Mouse (Mus musculus): ENCODE data around the gene Prpf18. TPM values are rescaled to one million over a fixed set of nuclear protein-coding genes. Genes with fewer than 3 reads are reported as not detected.
"Not testable (repeated sequence)": the region's sequence is repeated elsewhere in the genome, so short reads cannot be mapped to it uniquely, and the experiment has no call there.

Gene Prpf18
- total and polyA plus RNA-seq, 2 experiments from 2014 or later, result 31.4 to 43.0 TPM

- Histone ChIP-seq H3K4me2 (ENCODE audit: low read depth) (no peak overlapping the region), H3K27ac (ENCODE audit: low read depth, low read length) (no peak overlapping the region), H3K36me3 (ENCODE audit: insufficient read depth) (peaks cover 39% of the 10 kb centered on the region), H3K27me3 (ENCODE audit: insufficient read depth, low read length) (no peaks in the 10 kb centered on the region), H3K9ac (no peak overlapping the region), H3K4me3 (ENCODE audit: low read depth, low read length) (no peak overlapping the region), H3K9me3 (ENCODE audit: low read length) (no peaks in the 10 kb centered on the region), H3K4me1 (ENCODE audit: insufficient read depth) (no peaks in the 10 kb centered on the region)
- no peak for ATAC-seq
- TF ChIP-seq CTCF (IDR thresholded peaks at IDR 0.05; ENCODE audit: low read depth), result no peak
- no peak for DNase-seq
- 93% methylated on average over 2 of the region's 2 CpGs for WGBS
Measured at GRCm38 (mm10) chr2:4628920-4629319, 23.0 kb downstream of the Prpf18 start.

- no peak for TF ChIP-seq CTCF (IDR thresholded peaks at IDR 0.05; ENCODE audit: low read depth)
- H3K9me3 ChIP-seq (ENCODE audit: low read length), result no peaks in the 10 kb centered on the region
- no peak for DNase-seq
- no peak overlapping the region for H3K4me2 ChIP-seq (ENCODE audit: low read depth)
- H3K36me3 ChIP-seq (ENCODE audit: insufficient read depth), result peaks cover 35% of the 10 kb centered on the region
- no peak overlapping the region for H3K9ac ChIP-seq
- H3K27ac ChIP-seq (ENCODE audit: low read depth, low read length), result no peak overlapping the region
- 93% methylated on average over 3 of the region's 3 CpGs for WGBS
- no peak for ATAC-seq
- H3K4me1 ChIP-seq (ENCODE audit: insufficient read depth), result no peaks in the 10 kb centered on the region
- no peak overlapping the region for H3K4me3 ChIP-seq (ENCODE audit: low read depth, low read length)
- no peaks in the 10 kb centered on the region for H3K27me3 ChIP-seq (ENCODE audit: insufficient read depth, low read length)
Measured at GRCm38 (mm10) chr2:4626911-4627310, 25.0 kb downstream of the Prpf18 start.

- no peak overlapping the region for H3K9ac ChIP-seq
- H3K27ac ChIP-seq (ENCODE audit: low read depth, low read length), result peak overlapping the region; percentile 42
- H3K4me1 ChIP-seq (ENCODE audit: insufficient read depth), result no peaks in the 10 kb centered on the region
- peaks cover 19% of the 10 kb centered on the region; the same call in 1 of the 2 replicates for H3K36me3 ChIP-seq (ENCODE audit: insufficient read depth)
- ATAC-seq (peak; percentile 8; the same call in 1 of the 2 replicates), DNase-seq (no peak)
- no peak for TF ChIP-seq CTCF (IDR thresholded peaks at IDR 0.05; ENCODE audit: low read depth)
- no peak overlapping the region for H3K4me2 ChIP-seq (ENCODE audit: low read depth)
- H3K9me3 ChIP-seq (ENCODE audit: low read length), result no peaks in the 10 kb centered on the region
- no peaks in the 10 kb centered on the region for H3K27me3 ChIP-seq (ENCODE audit: insufficient read depth, low read length)
- 59% methylated on average over 3 of the region's 3 CpGs for WGBS
- H3K4me3 ChIP-seq (ENCODE audit: low read depth, low read length), result no peak overlapping the region
Measured at GRCm38 (mm10) chr2:4621471-4621985, 30.4 kb downstream of the Prpf18 start.

- TF ChIP-seq CTCF (IDR thresholded peaks at IDR 0.05; ENCODE audit: low read depth), result no peak
- DNase-seq (peak; percentile 45), ATAC-seq (peak; percentile 50; the same call in 1 of the 2 replicates)
- no peaks in the 10 kb centered on the region for H3K4me1 ChIP-seq (ENCODE audit: insufficient read depth)
- no peak overlapping the region for H3K4me2 ChIP-seq (ENCODE audit: low read depth)
- H3K9ac ChIP-seq, result no peak overlapping the region
- 62% methylated on average over 12 of the region's 12 CpGs for WGBS
- H3K27ac ChIP-seq (ENCODE audit: low read depth, low read length), result peak overlapping the region; percentile 42; the same call in 1 of the 2 replicates
- H3K4me3 ChIP-seq (ENCODE audit: low read depth, low read length), result no peak overlapping the region
- H3K36me3 ChIP-seq (ENCODE audit: insufficient read depth), result peaks cover 19% of the 10 kb centered on the region; the same call in 1 of the 2 replicates
- H3K27me3 ChIP-seq (ENCODE audit: insufficient read depth, low read length), result no peaks in the 10 kb centered on the region
- H3K9me3 ChIP-seq (ENCODE audit: low read length), result no peaks in the 10 kb centered on the region
Measured at GRCm38 (mm10) chr2:4620640-4621401, 31.1 kb downstream of the Prpf18 start.

- DNase-seq, result no peak
- H3K9me3 ChIP-seq (ENCODE audit: low read length), result no peaks in the 10 kb centered on the region
- no peak for ATAC-seq
- peaks cover 19% of the 10 kb centered on the region; the same call in 1 of the 2 replicates for H3K36me3 ChIP-seq (ENCODE audit: insufficient read depth)
- no peak for TF ChIP-seq CTCF (IDR thresholded peaks at IDR 0.05; ENCODE audit: low read depth)
- no peaks in the 10 kb centered on the region for H3K27me3 ChIP-seq (ENCODE audit: insufficient read depth, low read length)
- H3K4me1 ChIP-seq (ENCODE audit: insufficient read depth), result no peaks in the 10 kb centered on the region
- WGBS, result 46% methylated on average over 6 of the region's 6 CpGs
- no peak overlapping the region for H3K4me3 ChIP-seq (ENCODE audit: low read depth, low read length)
- H3K4me2 ChIP-seq (ENCODE audit: low read depth), result no peak overlapping the region
- H3K27ac ChIP-seq (ENCODE audit: low read depth, low read length), result no peak overlapping the region
- no peak overlapping the region for H3K9ac ChIP-seq
Measured at GRCm38 (mm10) chr2:4619893-4620593, 31.9 kb downstream of the Prpf18 start.

- DNase-seq; H3K9me3 ChIP-seq (ENCODE audit: low read length); ATAC-seq; H3K27me3 ChIP-seq (ENCODE audit: insufficient read depth, low read length); H3K4me3 ChIP-seq (ENCODE audit: low read depth, low read length); H3K9ac ChIP-seq; H3K4me2 ChIP-seq (ENCODE audit: low read depth); H3K27ac ChIP-seq (ENCODE audit: low read depth, low read length); H3K4me1 ChIP-seq (ENCODE audit: insufficient read depth): not testable (repeated sequence)
- peaks cover 14% of the 10 kb centered on the region; the same call in 1 of the 2 replicates for H3K36me3 ChIP-seq (ENCODE audit: insufficient read depth)
Measured at GRCm38 (mm10) chr2:4619126-4619525, 32.8 kb downstream of the Prpf18 start.

- Histone ChIP-seq H3K4me3 (ENCODE audit: low read depth, low read length) (no peak overlapping the region), H3K27ac (ENCODE audit: low read depth, low read length) (no peak overlapping the region), H3K27me3 (ENCODE audit: insufficient read depth, low read length) (no peaks in the 10 kb centered on the region), H3K4me2 (ENCODE audit: low read depth) (no peak overlapping the region), H3K9ac (no peak overlapping the region), H3K4me1 (ENCODE audit: insufficient read depth) (no peaks in the 10 kb centered on the region), H3K36me3 (ENCODE audit: insufficient read depth) (peaks cover 17% of the 10 kb centered on the region), H3K9me3 (ENCODE audit: low read length) (no peaks in the 10 kb centered on the region)
- 87% methylated on average over 4 of the region's 4 CpGs for WGBS
- no peak for DNase-seq
- TF ChIP-seq CTCF (IDR thresholded peaks at IDR 0.05; ENCODE audit: low read depth), result no peak
- ATAC-seq, result no peak
Measured at GRCm38 (mm10) chr2:4616995-4617394, 34.9 kb downstream of the Prpf18 start.
